Mouse (Mus musculus): ENCODE data around the gene Adamts17. TPM values are rescaled to one million over a fixed set of nuclear protein-coding genes. Genes with fewer than 3 reads are reported as not detected.

Adamts17 gene
- polyA plus RNA-seq, 1 experiment from 2014 or later, result 1.9 TPM

DNA sequence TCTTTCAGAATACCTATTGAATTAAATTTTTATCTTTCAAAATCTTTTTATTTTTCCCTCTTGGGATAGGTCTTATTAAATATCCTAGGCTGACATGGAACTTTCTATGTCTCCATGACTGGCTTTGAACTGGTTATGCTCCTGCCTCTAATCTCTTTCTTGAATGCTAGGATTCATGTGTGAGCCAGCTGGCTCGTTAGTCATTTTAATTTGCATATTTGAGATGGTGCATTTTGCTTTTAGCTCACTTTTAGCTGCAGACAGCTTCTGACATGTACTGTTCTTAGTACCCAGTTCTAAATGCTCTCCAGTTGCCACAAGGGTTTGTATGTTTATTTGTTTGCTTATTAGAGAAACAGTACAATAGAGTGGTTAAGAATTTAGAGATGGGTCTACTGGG, 18.1 kb downstream of the Adamts17 start:
- Histone ChIP-seq H3K4me3 (ENCODE audit: low read depth, low read length) (no peak overlapping the region), H3K27me3 (ENCODE audit: control insufficient read depth, insufficient read depth, low read length) (no peaks in the 10 kb centered on the region), H3K36me3 (ENCODE audit: control insufficient read depth, insufficient read depth, low read length) (no peaks in the 10 kb centered on the region), H3K4me2 (replicated peaks; ENCODE audit: low read depth, low read length) (no peak overlapping the region), H3K9ac (ENCODE audit: low read depth, low read length) (no peak overlapping the region), H3K4me1 (replicated peaks; ENCODE audit: control insufficient read depth, insufficient read depth, low read length) (no peaks in the 10 kb centered on the region), H3K27ac (ENCODE audit: low read depth, low read length) (no peak overlapping the region), H3K9me3 (ENCODE audit: control insufficient read depth, low read length) (no peaks in the 10 kb centered on the region)
- DNase-seq (ENCODE audit: low spot score), result no peak
- WGBS, result 85% methylated on average over 1 of the region's 1 CpGs
- no peak for ATAC-seq (ENCODE audit: low FRiP score)

DNA sequence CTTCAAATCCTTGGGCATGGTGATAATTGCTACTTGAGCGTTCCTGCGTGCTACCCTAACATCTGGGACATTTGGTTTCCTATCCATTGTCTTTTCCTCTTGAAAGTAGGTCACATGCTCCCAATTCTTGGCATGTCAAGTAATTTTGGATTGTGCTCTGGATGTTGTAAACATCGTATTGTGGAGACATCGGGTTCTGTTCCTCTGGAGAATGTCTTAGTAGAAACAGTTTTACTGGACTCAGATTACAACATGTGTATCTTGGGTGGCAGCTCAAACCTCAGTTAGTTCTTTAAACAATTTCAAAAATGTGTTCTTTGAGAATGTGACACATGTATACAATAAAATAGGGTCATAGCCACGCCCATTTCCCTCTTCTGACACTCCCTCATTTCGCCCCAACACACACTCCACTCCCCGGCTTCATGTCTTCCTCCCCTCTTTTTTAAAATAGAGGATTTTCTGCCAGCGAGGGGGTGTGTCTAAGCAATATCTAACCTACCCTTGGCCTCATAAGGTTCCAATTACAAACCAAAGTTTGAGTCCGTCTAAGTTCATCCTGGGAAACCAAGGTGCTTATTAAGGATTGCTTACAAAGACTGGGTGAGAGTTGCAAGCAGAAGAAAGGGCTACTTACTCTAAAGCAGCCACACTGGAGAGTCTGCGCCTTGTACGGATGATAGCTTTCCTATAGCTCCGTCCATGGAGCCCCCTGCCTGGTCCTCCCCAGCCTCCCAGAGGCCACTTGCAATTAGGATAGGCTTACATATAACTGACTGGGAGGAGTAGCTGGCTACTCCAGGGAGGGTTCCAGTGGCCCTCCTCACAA, 18.9 kb downstream of the Adamts17 start:
- no peaks in the 10 kb centered on the region for H3K27me3 ChIP-seq (ENCODE audit: control insufficient read depth, insufficient read depth, low read length)
- DNase-seq (ENCODE audit: low spot score), result no peak
- H3K4me1 ChIP-seq (replicated peaks; ENCODE audit: control insufficient read depth, insufficient read depth, low read length), result no peaks in the 10 kb centered on the region
- 76% methylated on average over 12 of the region's 12 CpGs for WGBS
- no peak overlapping the region for H3K27ac ChIP-seq (ENCODE audit: low read depth, low read length)
- H3K9ac ChIP-seq (ENCODE audit: low read depth, low read length), result no peak overlapping the region
- H3K36me3 ChIP-seq (ENCODE audit: control insufficient read depth, insufficient read depth, low read length), result no peaks in the 10 kb centered on the region
- no peak overlapping the region for H3K4me3 ChIP-seq (ENCODE audit: low read depth, low read length)
- no peak for ATAC-seq (ENCODE audit: low FRiP score)
- no peaks in the 10 kb centered on the region for H3K9me3 ChIP-seq (ENCODE audit: control insufficient read depth, low read length)
- no peak overlapping the region for H3K4me2 ChIP-seq (replicated peaks; ENCODE audit: low read depth, low read length)

DNA sequence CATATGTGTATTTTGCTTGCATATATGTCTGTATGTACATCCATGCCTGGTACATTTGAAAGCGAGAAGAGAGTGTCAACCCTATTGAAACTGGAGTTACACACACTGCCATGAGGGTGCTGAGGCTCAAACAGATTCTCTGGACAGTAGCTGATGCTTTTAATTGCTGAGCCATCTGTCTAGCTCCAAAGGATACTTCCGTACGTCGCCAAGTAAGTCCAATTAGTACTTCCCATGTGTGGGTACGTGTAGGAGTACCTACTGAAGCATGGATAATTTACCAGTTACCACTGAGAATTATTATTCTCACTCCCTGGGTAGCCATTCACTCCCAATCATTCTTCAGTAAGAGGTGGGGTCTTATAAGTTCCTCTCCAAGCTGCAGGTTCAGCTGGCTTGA, 19.7 kb downstream of the Adamts17 start:
- no peak overlapping the region for H3K27ac ChIP-seq (ENCODE audit: low read depth, low read length)
- no peaks in the 10 kb centered on the region for H3K36me3 ChIP-seq (ENCODE audit: control insufficient read depth, insufficient read depth, low read length)
- no peak for ATAC-seq (ENCODE audit: low FRiP score)
- H3K9me3 ChIP-seq (ENCODE audit: control insufficient read depth, low read length), result no peaks in the 10 kb centered on the region
- H3K4me3 ChIP-seq (ENCODE audit: low read depth, low read length), result no peak overlapping the region
- DNase-seq (ENCODE audit: low spot score), result no peak
- H3K9ac ChIP-seq (ENCODE audit: low read depth, low read length), result no peak overlapping the region
- H3K4me2 ChIP-seq (replicated peaks; ENCODE audit: low read depth, low read length), result no peak overlapping the region
- H3K27me3 ChIP-seq (ENCODE audit: control insufficient read depth, insufficient read depth, low read length), result no peaks in the 10 kb centered on the region
- WGBS, result 76% methylated on average over 5 of the region's 5 CpGs
- no peaks in the 10 kb centered on the region for H3K4me1 ChIP-seq (replicated peaks; ENCODE audit: control insufficient read depth, insufficient read depth, low read length)

DNA sequence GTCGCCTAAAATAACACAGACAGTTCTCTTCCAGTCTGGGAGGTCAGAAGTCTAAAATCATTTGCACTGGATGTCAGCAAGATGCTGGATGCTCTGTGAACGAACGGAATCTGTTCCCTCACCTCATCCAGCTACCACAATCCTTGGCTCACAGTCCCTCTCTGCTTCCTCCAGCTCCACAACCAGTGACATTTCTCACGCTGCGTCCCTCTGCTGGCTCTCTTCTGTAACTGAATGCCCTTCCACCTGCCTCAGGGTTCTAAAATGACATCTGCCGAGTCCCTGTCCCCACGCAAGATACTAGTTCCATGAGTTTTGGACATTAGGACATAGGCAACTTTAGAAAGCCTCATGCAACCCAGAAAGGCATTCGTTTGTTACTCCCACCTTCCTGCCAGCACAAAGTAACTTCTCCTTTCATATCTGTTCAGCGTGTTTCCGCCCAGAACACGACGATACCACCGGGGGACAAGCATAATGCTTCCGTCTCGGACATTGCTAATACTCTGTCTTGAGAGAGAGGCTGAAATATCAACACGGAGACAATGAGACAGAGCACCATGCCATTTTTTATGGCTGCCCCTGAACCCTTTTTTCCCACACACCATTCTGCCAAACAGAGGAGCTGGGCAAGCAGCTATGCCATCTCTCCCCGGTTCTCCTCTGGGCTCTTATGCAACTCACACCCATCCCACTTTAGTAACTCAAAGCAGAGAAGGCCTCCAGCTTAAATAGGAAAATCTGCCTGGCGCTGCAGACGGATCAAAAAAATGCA, 27.6 kb downstream of the Adamts17 start:
- Histone ChIP-seq H3K4me3 (ENCODE audit: low read depth, low read length) (no peak overlapping the region), H3K36me3 (ENCODE audit: control insufficient read depth, insufficient read depth, low read length) (no peaks in the 10 kb centered on the region), H3K9ac (ENCODE audit: low read depth, low read length) (no peak overlapping the region), H3K9me3 (ENCODE audit: control insufficient read depth, low read length) (no peaks in the 10 kb centered on the region), H3K27me3 (ENCODE audit: control insufficient read depth, insufficient read depth, low read length) (no peaks in the 10 kb centered on the region), H3K27ac (ENCODE audit: low read depth, low read length) (no peak overlapping the region), H3K4me1 (replicated peaks; ENCODE audit: control insufficient read depth, insufficient read depth, low read length) (0 out of 2 replicates have a peak, but pooled peaks cover 2% of the 10 kb centered on the region), H3K4me2 (replicated peaks; ENCODE audit: low read depth, low read length) (no peak overlapping the region)
- no peak for ATAC-seq (ENCODE audit: low FRiP score)
- peak; percentile 9 for DNase-seq (ENCODE audit: low spot score)
- WGBS, result 81% methylated on average over 19 of the region's 19 CpGs

DNA sequence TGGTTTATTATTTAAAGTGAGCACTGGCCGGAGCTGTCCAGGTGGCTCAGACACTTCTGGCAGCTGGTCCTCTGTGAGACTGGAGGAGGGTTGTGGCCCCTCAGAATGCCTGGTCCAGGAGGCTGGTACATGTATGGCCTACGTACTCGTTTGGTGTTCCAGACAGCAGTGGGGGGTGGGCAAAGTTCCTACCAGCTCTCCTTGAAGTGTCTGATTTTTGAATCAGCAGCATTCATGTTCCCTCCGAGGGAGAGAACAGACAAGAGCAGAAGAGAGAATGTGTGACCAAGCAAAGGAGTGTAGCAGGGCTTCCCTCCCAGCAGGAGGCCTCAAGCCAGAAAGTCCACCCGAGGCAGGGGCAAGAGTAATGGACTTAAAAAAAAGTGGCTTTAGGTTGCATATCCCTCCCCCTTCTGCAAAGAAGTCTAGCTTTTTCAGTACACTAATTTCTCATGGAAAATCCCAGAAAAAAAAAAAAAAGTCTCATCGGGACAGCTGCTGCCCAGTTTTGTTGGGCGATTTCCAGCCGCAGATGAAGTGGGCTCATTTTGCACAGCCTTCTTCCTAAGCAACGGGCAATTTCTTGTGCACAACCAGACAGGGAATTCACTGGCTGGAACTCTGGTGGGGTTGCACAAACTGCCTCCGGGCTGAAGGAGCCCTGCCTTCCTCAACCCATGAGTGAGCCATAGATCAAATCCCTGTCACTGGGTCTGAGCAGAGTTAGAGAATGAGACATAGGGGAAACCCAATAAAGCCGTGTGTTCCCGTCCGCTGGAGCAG, 28.4 kb downstream of the Adamts17 start:
- DNase-seq (ENCODE audit: low spot score), result peak; percentile 12
- Histone ChIP-seq H3K4me3 (ENCODE audit: low read depth, low read length) (no peak overlapping the region), H3K4me1 (replicated peaks; ENCODE audit: control insufficient read depth, insufficient read depth, low read length) (0 out of 2 replicates have a peak, but pooled peaks cover 2% of the 10 kb centered on the region), H3K27me3 (ENCODE audit: control insufficient read depth, insufficient read depth, low read length) (no peaks in the 10 kb centered on the region), H3K9me3 (ENCODE audit: control insufficient read depth, low read length) (no peaks in the 10 kb centered on the region), H3K27ac (ENCODE audit: low read depth, low read length) (no peak overlapping the region), H3K9ac (ENCODE audit: low read depth, low read length) (no peak overlapping the region), H3K36me3 (ENCODE audit: control insufficient read depth, insufficient read depth, low read length) (no peaks in the 10 kb centered on the region), H3K4me2 (replicated peaks; ENCODE audit: low read depth, low read length) (no peak overlapping the region)
- 47% methylated on average over 13 of the region's 13 CpGs for WGBS
- ATAC-seq (ENCODE audit: low FRiP score), result no peak

DNA sequence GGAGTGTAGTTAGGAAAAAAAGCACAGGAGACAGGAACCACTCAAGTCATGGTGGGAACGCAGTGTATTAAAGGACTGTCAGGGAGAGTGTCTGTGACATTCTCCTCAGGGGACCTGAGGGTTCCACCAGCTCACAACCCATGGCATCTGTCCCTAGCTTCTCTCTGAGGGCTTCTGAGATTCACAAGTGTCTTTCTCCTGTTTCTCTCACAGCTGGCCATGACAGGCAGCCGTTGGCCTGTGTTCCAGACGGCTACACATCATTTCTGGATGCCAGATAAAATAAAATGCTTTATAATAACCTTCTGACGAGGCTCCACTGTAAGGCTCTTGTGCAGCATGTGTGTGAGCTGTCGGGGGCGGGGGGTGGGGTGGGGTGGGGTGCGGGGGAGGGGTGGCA, 32.0 kb downstream of the Adamts17 start:
- H3K36me3 ChIP-seq (ENCODE audit: control insufficient read depth, insufficient read depth, low read length), result no peaks in the 10 kb centered on the region
- H3K4me2 ChIP-seq (replicated peaks; ENCODE audit: low read depth, low read length), result no peak overlapping the region
- H3K27ac ChIP-seq (ENCODE audit: low read depth, low read length), result no peak overlapping the region
- 81% methylated on average over 7 of the region's 7 CpGs for WGBS
- H3K9ac ChIP-seq (ENCODE audit: low read depth, low read length), result no peak overlapping the region
- H3K4me1 ChIP-seq (replicated peaks; ENCODE audit: control insufficient read depth, insufficient read depth, low read length), result 0 out of 2 replicates have a peak, but pooled peaks cover 2% of the 10 kb centered on the region
- no peak for ATAC-seq (ENCODE audit: low FRiP score)
- no peaks in the 10 kb centered on the region for H3K9me3 ChIP-seq (ENCODE audit: control insufficient read depth, low read length)
- H3K27me3 ChIP-seq (ENCODE audit: control insufficient read depth, insufficient read depth, low read length), result no peaks in the 10 kb centered on the region
- no peak overlapping the region for H3K4me3 ChIP-seq (ENCODE audit: low read depth, low read length)
- no peak for DNase-seq (ENCODE audit: low spot score)

DNA sequence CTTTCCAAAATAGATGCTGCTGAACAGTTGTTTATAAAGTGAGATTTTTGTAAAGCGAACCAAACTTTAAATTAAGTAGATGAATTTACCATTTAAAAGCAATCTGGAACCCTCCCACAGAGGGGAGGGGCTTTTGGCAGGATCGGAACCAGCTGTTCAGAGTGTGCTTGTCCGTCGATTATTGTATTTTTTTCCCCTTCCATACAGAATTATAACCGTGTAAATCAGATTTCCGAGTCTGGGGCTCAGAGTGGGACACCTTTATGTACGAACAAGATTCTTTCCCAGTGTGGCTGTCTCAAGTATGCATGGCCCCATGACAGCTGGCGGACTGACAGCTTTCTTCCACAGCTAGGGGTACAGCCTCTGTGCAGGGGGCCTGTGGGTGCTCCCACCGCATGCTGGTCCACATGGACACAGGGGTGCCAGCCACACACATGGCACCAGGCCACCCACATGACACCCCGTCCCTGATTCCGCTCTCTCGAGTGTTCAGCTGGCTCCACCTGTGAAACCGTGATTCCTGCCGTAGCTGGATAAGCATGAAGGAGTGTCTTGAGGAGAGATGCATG, 32.5 kb downstream of the Adamts17 start:
- Histone ChIP-seq H3K27ac (ENCODE audit: low read depth, low read length) (no peak overlapping the region), H3K4me3 (ENCODE audit: low read depth, low read length) (no peak overlapping the region), H3K27me3 (ENCODE audit: control insufficient read depth, insufficient read depth, low read length) (no peaks in the 10 kb centered on the region), H3K36me3 (ENCODE audit: control insufficient read depth, insufficient read depth, low read length) (no peaks in the 10 kb centered on the region), H3K9ac (ENCODE audit: low read depth, low read length) (no peak overlapping the region), H3K9me3 (ENCODE audit: control insufficient read depth, low read length) (no peaks in the 10 kb centered on the region), H3K4me1 (replicated peaks; ENCODE audit: control insufficient read depth, insufficient read depth, low read length) (0 out of 2 replicates have a peak, but pooled peaks cover 2% of the 10 kb centered on the region), H3K4me2 (replicated peaks; ENCODE audit: low read depth, low read length) (no peak overlapping the region)
- 87% methylated on average over 14 of the region's 14 CpGs for WGBS
- ATAC-seq (ENCODE audit: low FRiP score) (no peak), DNase-seq (ENCODE audit: low spot score) (no peak)

DNA sequence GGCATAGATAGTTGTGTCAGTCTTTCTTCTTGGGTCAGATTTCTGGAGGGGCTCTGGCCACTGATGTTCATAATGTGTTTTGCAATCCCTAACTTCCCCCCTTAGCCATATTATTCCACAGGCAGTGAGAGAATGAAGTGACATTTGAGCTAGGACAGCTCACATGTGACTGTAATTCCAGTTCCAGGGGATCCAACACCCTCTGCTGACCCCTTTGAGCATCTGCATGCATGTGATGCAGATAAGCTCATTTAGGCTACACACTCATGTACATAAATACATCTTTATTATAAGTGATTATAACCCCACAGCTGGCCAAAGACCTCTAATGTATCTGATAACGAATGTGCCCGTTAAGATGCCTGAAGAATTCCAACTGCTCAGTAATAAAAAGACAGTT, 33.7 kb downstream of the Adamts17 start:
- ATAC-seq (ENCODE audit: low FRiP score), result no peak
- Histone ChIP-seq H3K9ac (ENCODE audit: low read depth, low read length) (no peak overlapping the region), H3K27me3 (ENCODE audit: control insufficient read depth, insufficient read depth, low read length) (no peaks in the 10 kb centered on the region), H3K4me1 (replicated peaks; ENCODE audit: control insufficient read depth, insufficient read depth, low read length) (no peaks in the 10 kb centered on the region), H3K27ac (ENCODE audit: low read depth, low read length) (no peak overlapping the region), H3K4me2 (replicated peaks; ENCODE audit: low read depth, low read length) (no peak overlapping the region), H3K36me3 (ENCODE audit: control insufficient read depth, insufficient read depth, low read length) (no peaks in the 10 kb centered on the region), H3K9me3 (ENCODE audit: control insufficient read depth, low read length) (no peaks in the 10 kb centered on the region), H3K4me3 (ENCODE audit: low read depth, low read length) (no peak overlapping the region)
- DNase-seq (ENCODE audit: low spot score), result no peak
- 93% methylated on average over 2 of the region's 2 CpGs for WGBS
